Mouse (Mus musculus) heart, adult 18-20 months (tissue): Measurements from ENCODE around the gene Fam129c. TPM values are rescaled to one million over a fixed set of nuclear protein-coding genes. Genes with fewer than 3 reads are reported as not detected.

Experiments
- DNase-seq, 2 experiments: peaks; one replicate each; pipeline ENCODE4 v3.0.0; 2021 to 2022; ENCODE audit warnings: mixed read lengths in 1 of 2
- long read RNA-seq, 2 experiments: library from polyadenylated mRNA; stranded (forward); transcript quantifications; one replicate each; pipeline ENCODE4 v2.0.0; 2021
- total RNA-seq, 2 experiments: library from RNA; stranded (reverse); gene quantifications; 2 replicates each; pipeline ENCODE4 v1.2.3; 2021

The Fam129c gene
- total RNA-seq: 1 to 10 TPM in 1 of 2 experiments, under 1 TPM in 1; 0.99 to 1.0 TPM
- long read RNA-seq, experiment 1, partial matches to known transcripts: 0 of 2 reads
- long read RNA-seq, experiment 1, other reads (novel, unspliced or antisense): 2 of 2 reads
- long read RNA-seq, experiment 2: 0 reads

GRCm38 (mm10) chr8:71597451-71597850, at the start of gene Fam129c:
TSS of gene Fam129c (plus strand) at chr8:71597648.
- DNase-seq: no peak

GRCm38 (mm10) chr8:71550754-71551153, 46.7 kb upstream of the Fam129c start:
- no peak for DNase-seq

GRCm38 (mm10) chr8:71552770-71553169, 44.7 kb upstream of the Fam129c start:
- no peak for DNase-seq

GRCm38 (mm10) chr8:71554001-71554400, 43.4 kb upstream of the Fam129c start:
- DNase-seq: no peak

GRCm38 (mm10) chr8:71554644-71555043, 42.8 kb upstream of the Fam129c start:
- DNase-seq: no peak

- DNase-seq: no peak
Measured at GRCm38 (mm10) chr8:71558071-71558957, 39.1 kb upstream of the Fam129c start, which contains the start of gene Tmem221. TSS of gene Tmem221 (minus strand) at chr8:71558871.

- DNase-seq: peak; percentile 70 to 75
Measured at GRCm38 (mm10) chr8:71558958-71559690, 38.3 kb upstream of the Fam129c start.

GRCm38 (mm10) chr8:71560071-71560470, 37.4 kb upstream of the Fam129c start:
- DNase-seq: no peak

- no peak for DNase-seq
Measured at GRCm38 (mm10) chr8:71560765-71561164, 36.7 kb upstream of the Fam129c start.

GRCm38 (mm10) chr8:71561401-71561800, 36.0 kb upstream of the Fam129c start:
- DNase-seq: peak; percentile 50 to 83

- DNase-seq: peak; percentile 85 to 90
Measured at GRCm38 (mm10) chr8:71562751-71563150, 34.7 kb upstream of the Fam129c start.

- DNase-seq: no peak
Measured at GRCm38 (mm10) chr8:71563992-71564391, 33.5 kb upstream of the Fam129c start.

- no peak for DNase-seq
Measured at GRCm38 (mm10) chr8:71566501-71566900, 30.9 kb upstream of the Fam129c start, which contains the start of gene Nxnl1. TSS of gene Nxnl1 (minus strand) at chr8:71566601.

GRCm38 (mm10) chr8:71567587-71567986, 29.9 kb upstream of the Fam129c start:
- peak in 1 of 2 experiments; percentile 31 for DNase-seq

- DNase-seq: peak; percentile 89 to 91
Measured at GRCm38 (mm10) chr8:71568387-71568937, 29.0 kb upstream of the Fam129c start, which contains the start of gene Slc27a1. TSS of gene Slc27a1 (plus strand) at chr8:71568882.

- no peak for DNase-seq
Measured at GRCm38 (mm10) chr8:71568941-71569340, 28.5 kb upstream of the Fam129c start.

GRCm38 (mm10) chr8:71569366-71570290, 27.8 kb upstream of the Fam129c start:
- peak; percentile 89 to 90 for DNase-seq

- DNase-seq: peak in 1 of 2 experiments; percentile 91
Measured at GRCm38 (mm10) chr8:71570291-71570954, 27.0 kb upstream of the Fam129c start.

GRCm38 (mm10) chr8:71572077-71572476, 25.4 kb upstream of the Fam129c start:
- DNase-seq: peak in 1 of 2 experiments; percentile 41

- DNase-seq: peak; percentile 82 to 87
Measured at GRCm38 (mm10) chr8:71572847-71573633, 24.4 kb upstream of the Fam129c start.
